ENCODE assay signal across 16 mouse cellular contexts in genomic region chr7:68063711-68064110, GRCm38 (mm10).
"Had no signal": no experiment of that assay in that cellular context is flagged by ENCODE, and none has a peak within 500 bp of the region (broad histone marks: within the 10 kb centered on the region; RNA-seq: fewer than 3 reads in every experiment).

No protein-coding gene starts in this region.

- H3K36me3 ChIP-seq: limb, embryonic 12.5 days; liver, embryonic 13.5 days; lung, embryonic 15.5 days; neural tube, embryonic 12.5 days had no signal

- H3K9ac ChIP-seq: limb, embryonic 12.5 days; liver, embryonic 13.5 days; liver, postnatal 0 days; lung, embryonic 15.5 days; neural tube, embryonic 12.5 days had no signal

- H3K4me2 ChIP-seq: limb, embryonic 12.5 days; liver, embryonic 13.5 days; neural tube, embryonic 12.5 days had no signal

- H3K4me3 ChIP-seq: limb, embryonic 12.5 days; liver, embryonic 13.5 days; lung, embryonic 15.5 days; neural tube, embryonic 12.5 days had no signal

- ATAC-seq: liver, postnatal 0 days had no signal

- H3K27me3 ChIP-seq: limb, embryonic 12.5 days; liver, embryonic 13.5 days; lung, embryonic 15.5 days; neural tube, embryonic 12.5 days had no signal

- DNase-seq: kidney, adult 11 months; layer of hippocampus, adult 9-11 months; layer of hippocampus, postnatal 36 days; liver; liver, embryonic 13.5 days; liver, postnatal 0 days; lung, postnatal 14 days; retina, postnatal 1 day; right cerebral cortex, postnatal 4 days; spleen, adult 18-20 months; thymus, adult 18-20 months; thymus, postnatal 14 days had no signal

- H3K27ac ChIP-seq: liver, embryonic 13.5 days; macrophage; neural tube, embryonic 12.5 days had no signal

- H3K9me3 ChIP-seq: limb, embryonic 12.5 days; liver, embryonic 13.5 days; lung, embryonic 15.5 days; neural tube, embryonic 12.5 days had no signal
